17 mouse cellular contexts compared by ENCODE assay signal in the genomic region with DNA sequence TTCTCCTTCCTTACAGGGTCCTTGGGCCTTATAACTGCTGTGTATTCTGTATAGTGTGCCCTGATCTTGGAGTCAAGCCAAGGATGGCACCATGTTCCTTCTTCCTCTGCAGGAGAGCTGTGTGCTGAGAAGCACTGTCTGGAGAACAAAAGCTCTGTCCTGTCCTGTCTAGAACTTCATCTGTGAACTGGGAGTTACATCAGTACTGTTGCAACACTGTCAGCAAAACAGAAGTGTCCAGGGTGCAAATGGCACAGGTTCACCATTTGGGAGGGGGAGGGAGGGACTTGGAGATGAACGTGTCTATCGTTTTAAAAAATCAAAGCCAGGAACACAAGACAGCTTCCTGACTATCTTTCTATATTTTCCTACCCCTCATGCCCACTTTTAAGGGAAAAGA. TPM values are rescaled to one million over a fixed set of nuclear protein-coding genes. Genes with fewer than 3 reads are reported as not detected.
DNase-seq lines count a peak whose midpoint lies in the region; ATAC-seq and TF ChIP-seq lines count a peak whose summit lies in the region.
"Had no signal": no experiment of that assay in that cellular context is flagged by ENCODE, and none has a peak within 500 bp of the region (broad histone marks: within the 10 kb centered on the region; RNA-seq: fewer than 3 reads in every experiment).

No protein-coding gene starts in this region.

- H3K9ac ChIP-seq in intestine, postnatal 0 days (ENCODE audit: low read depth, low read length): no peak overlapping the region
- no peak overlapping the region for H3K9ac ChIP-seq in intestine, embryonic 16.5 days (ENCODE audit: low read depth, low read length)
- H3K9ac ChIP-seq in midbrain, embryonic 15.5 days: no peak overlapping the region
- H3K9ac ChIP-seq in midbrain, embryonic 13.5 days (replicated peaks): no peak overlapping the region
- H3K9ac ChIP-seq: embryonic facial prominence, embryonic 12.5 days; intestine, embryonic 15.5 days; limb, embryonic 15.5 days had no signal

- TF ChIP-seq CTCF in intestine, postnatal 0 days (IDR thresholded peaks at IDR 0.05; ENCODE audit: low read depth): no peak

- peak; percentile 28 for DNase-seq in adrenal gland, postnatal 10 days
- no peak for DNase-seq in adrenal gland, postnatal 25 days
- DNase-seq in thymus, postnatal 14 days: no peak
- DNase-seq in layer of hippocampus, adult 9-11 months: no peak
- DNase-seq: cerebellum, adult 9-10 months; spleen, adult 18-20 months; thymus, adult 18-20 months had no signal

- H3K4me2 ChIP-seq in intestine, postnatal 0 days (replicated peaks; ENCODE audit: low read depth): peak overlapping the region; percentile 59
- H3K4me2 ChIP-seq in intestine, embryonic 16.5 days (ENCODE audit: low read depth, low read length): no peak overlapping the region
- H3K4me2 ChIP-seq in midbrain, embryonic 15.5 days: no peak overlapping the region
- no peak overlapping the region for H3K4me2 ChIP-seq in midbrain, embryonic 13.5 days (replicated peaks)
- H3K4me2 ChIP-seq: embryonic facial prominence, embryonic 12.5 days; intestine, embryonic 15.5 days; limb, embryonic 15.5 days had no signal

- H3K9me3 ChIP-seq in intestine, postnatal 0 days (ENCODE audit: control insufficient read depth): no peaks in the 10 kb centered on the region
- no peaks in the 10 kb centered on the region for H3K9me3 ChIP-seq in intestine, embryonic 16.5 days (ENCODE audit: control insufficient read depth, low read length)
- H3K9me3 ChIP-seq in midbrain, embryonic 15.5 days: no peaks in the 10 kb centered on the region
- H3K9me3 ChIP-seq in midbrain, embryonic 13.5 days: no peaks in the 10 kb centered on the region
- H3K9me3 ChIP-seq: embryonic facial prominence, embryonic 12.5 days; intestine, embryonic 15.5 days; limb, embryonic 15.5 days; midbrain, embryonic 10.5 days had no signal

- H3K27ac ChIP-seq in intestine, postnatal 0 days (ENCODE audit: low read depth, low read length): no peak overlapping the region
- H3K27ac ChIP-seq in intestine, embryonic 16.5 days (ENCODE audit: low read length): no peak overlapping the region
- H3K27ac ChIP-seq in midbrain, embryonic 15.5 days: no peak overlapping the region
- H3K27ac ChIP-seq in midbrain, embryonic 13.5 days: no peak overlapping the region
- H3K27ac ChIP-seq: embryonic facial prominence, embryonic 12.5 days; intestine, embryonic 15.5 days; limb, embryonic 15.5 days; midbrain, embryonic 10.5 days had no signal

- H3K36me3 ChIP-seq in intestine, postnatal 0 days (ENCODE audit: control insufficient read depth, insufficient read depth): no peaks in the 10 kb centered on the region
- H3K36me3 ChIP-seq in intestine, embryonic 16.5 days (ENCODE audit: control insufficient read depth, insufficient read depth, low read length): no peaks in the 10 kb centered on the region
- H3K36me3 ChIP-seq in midbrain, embryonic 15.5 days (replicated peaks): no peaks in the 10 kb centered on the region
- H3K36me3 ChIP-seq in midbrain, embryonic 13.5 days: no peaks in the 10 kb centered on the region
- H3K36me3 ChIP-seq: embryonic facial prominence, embryonic 12.5 days; intestine, embryonic 15.5 days; limb, embryonic 15.5 days; midbrain, embryonic 10.5 days had no signal

- no peak for ATAC-seq in intestine, postnatal 0 days
- no peak for ATAC-seq in intestine, embryonic 16.5 days
- ATAC-seq in midbrain, embryonic 15.5 days (replicated peaks): 0 out of 2 replicates have a peak, but pooled peaks have one; percentile 17
- ATAC-seq in midbrain, embryonic 13.5 days: no peak
- ATAC-seq: intestine, embryonic 15.5 days had no signal

- H3K4me3 ChIP-seq in intestine, postnatal 0 days (ENCODE audit: low read depth, low read length): no peak overlapping the region; the same call in 1 of the 2 replicates
- no peak overlapping the region for H3K4me3 ChIP-seq in intestine, embryonic 16.5 days (ENCODE audit: low read length)
- no peak overlapping the region for H3K4me3 ChIP-seq in midbrain, embryonic 15.5 days
- H3K4me3 ChIP-seq in midbrain, embryonic 13.5 days (replicated peaks): no peak overlapping the region
- H3K4me3 ChIP-seq: embryonic facial prominence, embryonic 12.5 days; intestine, embryonic 15.5 days; limb, embryonic 15.5 days; midbrain, embryonic 10.5 days had no signal

- H3K27me3 ChIP-seq in intestine, postnatal 0 days (replicated peaks; ENCODE audit: control insufficient read depth, insufficient read depth, low read length): no peaks in the 10 kb centered on the region
- no peaks in the 10 kb centered on the region for H3K27me3 ChIP-seq in intestine, embryonic 16.5 days (replicated peaks; ENCODE audit: control insufficient read depth, insufficient read depth, low read length)
- H3K27me3 ChIP-seq in midbrain, embryonic 15.5 days (replicated peaks): no peaks in the 10 kb centered on the region
- no peaks in the 10 kb centered on the region for H3K27me3 ChIP-seq in midbrain, embryonic 13.5 days
- H3K27me3 ChIP-seq: embryonic facial prominence, embryonic 12.5 days; intestine, embryonic 15.5 days; limb, embryonic 15.5 days had no signal

- peaks cover 11% of the 10 kb centered on the region for H3K4me1 ChIP-seq in intestine, postnatal 0 days (replicated peaks; ENCODE audit: control insufficient read depth, insufficient read depth, low read length)
- H3K4me1 ChIP-seq in intestine, embryonic 16.5 days (ENCODE audit: control insufficient read depth, insufficient read depth, low read length): peaks cover 22% of the 10 kb centered on the region
- H3K4me1 ChIP-seq in midbrain, embryonic 15.5 days: no peaks in the 10 kb centered on the region
- H3K4me1 ChIP-seq in midbrain, embryonic 13.5 days (replicated peaks): no peaks in the 10 kb centered on the region
- H3K4me1 ChIP-seq: embryonic facial prominence, embryonic 12.5 days; limb, embryonic 15.5 days; midbrain, embryonic 10.5 days had no signal

- whole genome bisulfite sequencing in intestine, postnatal 0 days: 59% methylated on average over 2 of the region's 2 CpGs
- 77% methylated on average over 2 of the region's 2 CpGs for WGBS in intestine, embryonic 16.5 days
- 85% methylated on average over 2 of the region's 2 CpGs for WGBS in midbrain, embryonic 15.5 days
- WGBS in midbrain, embryonic 13.5 days: 100% methylated on average over 2 of the region's 2 CpGs

RNA-seq across cellular contexts. Expression of gene Nr1h4, which starts 1.4 kb away (rescaled TPM):
- 10 to 100 TPM; 14.5 to 19.2 TPM for total RNA-seq in adrenal gland, postnatal 10 days (2021)
- total RNA-seq in adrenal gland, postnatal 25 days (2021): 31.0 and 38.1 TPM in 2 replicates
- 117 and 139 TPM in 2 replicates for polyA plus RNA-seq in intestine, postnatal 0 days (2015; fragmentation: Nextera tagmentation; extraction: Ambion mirVana)
- polyA plus RNA-seq in intestine, embryonic 16.5 days (2015; fragmentation: Nextera tagmentation; extraction: Ambion mirVana): 84.0 and 108 TPM in 2 replicates
- polyA plus RNA-seq in midbrain, embryonic 15.5 days (2015; fragmentation: Nextera tagmentation; extraction: Ambion mirVana): 0.08 TPM in 1 of 2 replicates, not detected in the other
- 0.13 TPM in 1 of 2 replicates, not detected in the other for polyA plus RNA-seq in midbrain, embryonic 13.5 days (2015; fragmentation: Nextera tagmentation; extraction: Ambion mirVana)
- polyA plus RNA-seq: embryonic facial prominence, embryonic 12.5 days; forebrain, embryonic 11.5 days; neural tube, embryonic 11.5 days had no signal

Comparison
In these comparisons a context has a peak if more than half of its experiments do, and no peak if none do; other contexts are left out.
1. RNA of gene Nr1h4, which starts 1.4 kb away (polyA plus RNA-seq): 117 to 139 TPM in intestine, postnatal 0 days and 84.0 to 108 TPM in intestine, embryonic 16.5 days; 0.08 TPM in midbrain, embryonic 15.5 days and 0.13 TPM in midbrain, embryonic 13.5 days; every median in the first group is over 10 times any median in the second.